Mouse (Mus musculus) hindbrain, embryonic 16.5 days (tissue): ENCODE data around the gene Fli1. TPM values are rescaled to one million over a fixed set of nuclear protein-coding genes. Genes with fewer than 3 reads are reported as not detected.

Experiments
- ATAC-seq: fragments of 200-750 bp; cut with Nextera tagmentation; 2 replicates; pipeline ENCODE4 v1.8.0; 2017; ENCODE audit warnings: moderate TSS enrichment, moderate library complexity
- H3K27ac ChIP-seq: fragments of 300-500 bp; sonication (generic); 2 replicates; pipeline ENCODE4 v1.5.1; 2014; ENCODE audit warnings: low read depth, mild to moderate bottlenecking, control low read depth, low read length, moderate library complexity
- H3K27me3 ChIP-seq: fragments of 300-500 bp; sonication (generic); replicated peaks from 2 replicates; pipeline ENCODE4 v1.6.1; 2014; ENCODE audit warnings: low read length; ENCODE audit not compliant: control insufficient read depth, insufficient read depth
- H3K36me3 ChIP-seq: fragments of 300-500 bp; sonication (generic); 2 replicates; pipeline ENCODE4 v1.6.1; 2014; ENCODE audit warnings: mild to moderate bottlenecking, low read length, moderate library complexity, mixed read lengths; ENCODE audit not compliant: control insufficient read depth, insufficient read depth
- H3K4me1 ChIP-seq: fragments of 300-500 bp; sonication (generic); 2 replicates; pipeline ENCODE4 v1.6.1; 2014; ENCODE audit warnings: low read depth, low read length; ENCODE audit not compliant: control insufficient read depth, insufficient read depth
- H3K4me2 ChIP-seq: fragments of 300-500 bp; sonication (generic); 2 replicates; pipeline ENCODE4 v1.6.1; 2014; ENCODE audit warnings: mild to moderate bottlenecking, low read length, control low read depth, moderate library complexity
- H3K4me3 ChIP-seq: fragments of 300-500 bp; sonication (generic); 2 replicates; pipeline ENCODE4 v1.5.1; 2014; ENCODE audit warnings: mild to moderate bottlenecking, low read length, control low read depth, moderate library complexity
- H3K9ac ChIP-seq: fragments of 300-500 bp; sonication (generic); 2 replicates; pipeline ENCODE4 v1.6.1; 2014; ENCODE audit warnings: low read depth, mild to moderate bottlenecking, control low read depth, low read length, moderate library complexity
- H3K9me3 ChIP-seq: fragments of 300-500 bp; sonication (generic); 2 replicates; pipeline ENCODE4 v1.6.1; 2014; ENCODE audit warnings: mild to moderate bottlenecking, low read length, moderate library complexity; ENCODE audit not compliant: control insufficient read depth
- WGBS: fragments of 180-500 bp; shearing (Covaris S2); extraction: QIAGEN DNeasy Blood & Tissue Kit; methylation state at CpG from one replicate; pipeline ENCODE4 v1.1.7; 2014; 5-methylcytosine and 5-hydroxymethylcytosine counted together
- polyA plus RNA-seq: library from polyadenylated mRNA; unstranded; fragments of >200 nt; fragmentation: Nextera tagmentation; extraction: Ambion mirVana; gene quantifications from 2 replicates; pipeline ENCODE4 v1.2.1, GENCODE M21; 2015

Gene Fli1
- polyA plus RNA-seq, 1 experiment from 2014 or later, result 6.4 TPM

DNA sequence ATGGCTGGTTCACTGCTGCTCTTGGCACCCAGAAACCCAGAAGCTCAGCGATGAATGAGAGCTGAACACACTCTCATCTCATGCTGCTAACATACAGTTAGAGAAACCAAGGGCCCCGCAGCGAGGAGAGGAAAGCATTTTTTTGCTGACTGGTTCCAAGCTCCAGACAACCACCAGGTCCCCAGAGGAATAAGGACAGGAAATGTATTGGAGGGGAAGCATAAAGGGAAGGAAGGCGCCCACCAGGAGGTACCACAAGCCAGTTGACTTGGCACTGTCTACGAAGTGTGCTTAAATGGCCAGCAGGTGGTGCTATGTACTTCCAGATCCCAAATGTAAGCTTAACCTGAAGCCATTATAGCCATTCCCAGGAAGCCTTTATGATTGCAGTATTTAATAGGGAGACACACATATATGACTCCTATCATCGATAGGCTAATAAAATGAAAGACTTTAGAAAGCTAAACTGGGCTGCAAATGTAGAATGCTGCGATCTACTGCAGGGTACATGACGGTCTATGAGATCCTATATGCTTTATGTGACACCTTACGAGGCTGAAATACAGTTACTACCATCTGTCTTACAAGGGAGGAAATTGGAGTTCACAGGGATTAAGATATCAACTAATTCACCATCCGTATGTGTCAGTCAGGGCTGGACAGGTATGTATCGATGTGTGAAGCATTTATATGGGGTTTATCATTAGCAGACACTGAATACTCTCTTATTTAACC, 137.3 kb downstream of the Fli1 start:
- no peaks in the 10 kb centered on the region for H3K36me3 ChIP-seq
- H3K4me3 ChIP-seq, result no peak overlapping the region
- no peak overlapping the region for H3K27ac ChIP-seq
- H3K27me3 ChIP-seq, result peaks cover 3% of the 10 kb centered on the region
- no peaks in the 10 kb centered on the region for H3K9me3 ChIP-seq
- WGBS, result 38% methylated on average over 11 of the region's 11 CpGs
- peak; percentile 87 for ATAC-seq
- no peak overlapping the region for H3K9ac ChIP-seq
- no peak overlapping the region for H3K4me2 ChIP-seq
- peaks cover 8% of the 10 kb centered on the region for H3K4me1 ChIP-seq

- Histone ChIP-seq H3K9ac (no peak overlapping the region), H3K4me3 (no peak overlapping the region), H3K9me3 (no peaks in the 10 kb centered on the region), H3K27ac (no peak overlapping the region), H3K27me3 (no peaks in the 10 kb centered on the region), H3K36me3 (no peaks in the 10 kb centered on the region), H3K4me2 (no peak overlapping the region), H3K4me1 (no peaks in the 10 kb centered on the region; the same call in 1 of the 2 replicates)
- ATAC-seq, result no peak
- WGBS, result 66% methylated on average over 5 of the region's 5 CpGs
These were observed 141.9 kb downstream of the Fli1 start for GRCm38 (mm10) chr9:32400662-32401161.

GRCm38 (mm10) chr9:32400212-32400611, 142.4 kb downstream of the Fli1 start:
- Histone ChIP-seq H3K4me2 (no peak overlapping the region), H3K4me1 (no peaks in the 10 kb centered on the region; the same call in 1 of the 2 replicates), H3K27ac (no peak overlapping the region), H3K9ac (no peak overlapping the region), H3K4me3 (no peak overlapping the region), H3K27me3 (no peaks in the 10 kb centered on the region), H3K9me3 (no peaks in the 10 kb centered on the region), H3K36me3 (no peaks in the 10 kb centered on the region)
- 80% methylated on average over 2 of the region's 2 CpGs for WGBS
- no peak for ATAC-seq

DNA sequence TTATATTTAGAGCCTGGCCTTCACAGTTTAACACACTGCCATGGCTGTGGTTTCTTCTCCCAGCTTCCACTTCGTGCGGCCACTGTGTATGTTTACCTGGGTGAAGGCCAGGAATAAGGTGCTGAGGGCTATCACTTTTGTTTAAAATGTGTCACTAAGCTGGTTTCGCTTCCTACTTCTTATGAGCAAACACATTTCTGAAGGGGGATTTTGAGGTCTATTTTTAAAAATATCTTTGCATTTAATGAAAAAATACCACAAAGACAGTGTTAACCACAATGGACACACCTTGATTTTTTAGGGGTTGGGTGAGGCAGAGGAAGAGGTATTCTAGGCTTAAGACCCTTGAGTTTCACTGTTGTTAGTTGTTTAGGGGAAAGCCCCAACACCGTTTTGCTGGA, 147.9 kb downstream of the Fli1 start:
- Histone ChIP-seq H3K4me3 (no peak overlapping the region), H3K36me3 (no peaks in the 10 kb centered on the region), H3K9me3 (no peaks in the 10 kb centered on the region), H3K27ac (no peak overlapping the region), H3K4me2 (no peak overlapping the region), H3K4me1 (no peaks in the 10 kb centered on the region), H3K9ac (no peak overlapping the region), H3K27me3 (no peaks in the 10 kb centered on the region)
- 87% methylated on average over 4 of the region's 4 CpGs for WGBS
- ATAC-seq, result no peak

- ATAC-seq, result no peak
- no peak overlapping the region for H3K4me3 ChIP-seq
- no peaks in the 10 kb centered on the region for H3K9me3 ChIP-seq
- no peaks in the 10 kb centered on the region for H3K27me3 ChIP-seq
- H3K4me1 ChIP-seq, result no peaks in the 10 kb centered on the region
- H3K9ac ChIP-seq, result no peak overlapping the region
- H3K4me2 ChIP-seq, result no peak overlapping the region
- no peaks in the 10 kb centered on the region for H3K36me3 ChIP-seq
- 91% methylated on average over 6 of the region's 6 CpGs for WGBS
- no peak overlapping the region for H3K27ac ChIP-seq
These were observed 149.9 kb downstream of the Fli1 start for GRCm38 (mm10) chr9:32392716-32393115.

DNA sequence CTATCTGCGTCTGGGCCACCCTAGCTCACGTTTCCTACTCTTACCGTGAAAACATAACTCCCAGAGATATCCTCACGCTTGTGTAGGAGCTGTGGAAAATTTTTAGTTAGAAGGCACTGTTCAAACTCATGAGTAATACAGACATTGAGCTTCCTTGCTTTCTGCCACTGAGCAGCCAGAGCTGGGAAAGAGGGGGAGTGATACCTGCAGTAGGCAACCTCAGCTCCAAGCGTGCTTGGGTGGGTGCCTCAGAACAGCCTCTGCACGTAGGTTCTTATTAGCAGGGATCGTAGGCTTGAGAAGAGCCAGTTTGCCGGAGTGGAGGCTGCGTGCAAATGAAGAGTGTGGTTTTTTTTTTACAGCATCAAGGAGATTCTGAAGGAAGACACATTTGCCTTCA, 151.0 kb downstream of the Fli1 start:
- WGBS, result 89% methylated on average over 9 of the region's 9 CpGs
- H3K4me2 ChIP-seq, result no peak overlapping the region
- H3K36me3 ChIP-seq, result no peaks in the 10 kb centered on the region
- no peaks in the 10 kb centered on the region for H3K9me3 ChIP-seq
- no peaks in the 10 kb centered on the region for H3K4me1 ChIP-seq
- H3K9ac ChIP-seq, result no peak overlapping the region
- H3K27ac ChIP-seq, result no peak overlapping the region
- no peaks in the 10 kb centered on the region for H3K27me3 ChIP-seq
- no peak overlapping the region for H3K4me3 ChIP-seq
- ATAC-seq, result no peak

GRCm38 (mm10) chr9:32391092-32391491, 151.6 kb downstream of the Fli1 start:
- Histone ChIP-seq H3K4me1 (no peaks in the 10 kb centered on the region), H3K36me3 (no peaks in the 10 kb centered on the region), H3K4me2 (no peak overlapping the region), H3K27ac (no peak overlapping the region), H3K27me3 (no peaks in the 10 kb centered on the region), H3K9me3 (no peaks in the 10 kb centered on the region), H3K4me3 (no peak overlapping the region), H3K9ac (no peak overlapping the region)
- no peak for ATAC-seq
- 86% methylated on average over 5 of the region's 5 CpGs for WGBS

- Histone ChIP-seq H3K4me1 (no peaks in the 10 kb centered on the region), H3K36me3 (no peaks in the 10 kb centered on the region), H3K9me3 (no peaks in the 10 kb centered on the region), H3K4me3 (no peak overlapping the region), H3K27me3 (no peaks in the 10 kb centered on the region), H3K27ac (no peak overlapping the region), H3K4me2 (no peak overlapping the region), H3K9ac (no peak overlapping the region)
- no peak for ATAC-seq
- 97% methylated on average over 1 of the region's 1 CpGs for WGBS
These were observed 154.5 kb downstream of the Fli1 start for GRCm38 (mm10) chr9:32388120-32388519.

GRCm38 (mm10) chr9:32384906-32385305, 157.8 kb downstream of the Fli1 start:
- no peak overlapping the region for H3K9ac ChIP-seq
- no peak overlapping the region for H3K4me3 ChIP-seq
- WGBS, result 81% methylated on average over 4 of the region's 4 CpGs

More at GRCm38 (mm10) chr9:32384906-32385305, 157.8 kb downstream of the Fli1 start:
- Histone ChIP-seq H3K27ac (no peak overlapping the region), H3K27me3 (no peaks in the 10 kb centered on the region), H3K4me1 (no peaks in the 10 kb centered on the region), H3K36me3 (no peaks in the 10 kb centered on the region), H3K4me2 (no peak overlapping the region), H3K9me3 (no peaks in the 10 kb centered on the region)
- ATAC-seq, result no peak
